Mouse (Mus musculus) adrenal gland, adult 8-10 months (tissue): Measurements from ENCODE around the gene Agt. TPM values are rescaled to one million over a fixed set of nuclear protein-coding genes. Genes with fewer than 3 reads are reported as not detected.

ENCODE experiments used
- DNase-seq: peaks from one replicate; pipeline ENCODE4 v3.0.0; 2022
- total RNA-seq, 4 experiments: library from RNA; stranded (reverse); gene quantifications; 2 replicates each; pipeline ENCODE4 v1.2.4; 2022

Gene Agt
- total RNA-seq, 4 experiments from 2014 or later = 0.49 to 8.0 (median 4.0) TPM

- no peak for DNase-seq
Measured at GRCm38 (mm10) chr8:124551011-124551661, 18.4 kb downstream of the Agt start.

- no peak for DNase-seq
Measured at GRCm38 (mm10) chr8:124548187-124548586, 21.3 kb downstream of the Agt start.

- no peak for DNase-seq
Measured at GRCm38 (mm10) chr8:124547269-124547668, 22.2 kb downstream of the Agt start.

GRCm38 (mm10) chr8:124546815-124547214, 22.7 kb downstream of the Agt start:
- no peak for DNase-seq

GRCm38 (mm10) chr8:124546371-124546770, 23.1 kb downstream of the Agt start:
- DNase-seq = no peak

GRCm38 (mm10) chr8:124543272-124543671, 26.2 kb downstream of the Agt start:
- no peak for DNase-seq

GRCm38 (mm10) chr8:124542001-124542400, 27.5 kb downstream of the Agt start:
- DNase-seq = no peak

GRCm38 (mm10) chr8:124540906-124541305, 28.6 kb downstream of the Agt start:
- DNase-seq = no peak

- no peak for DNase-seq
Measured at GRCm38 (mm10) chr8:124535451-124535850, 34.1 kb downstream of the Agt start.

GRCm38 (mm10) chr8:124532626-124533025, 36.9 kb downstream of the Agt start:
- DNase-seq = no peak

GRCm38 (mm10) chr8:124530996-124531395, 38.5 kb downstream of the Agt start:
- DNase-seq = no peak

- DNase-seq = no peak
Measured at GRCm38 (mm10) chr8:124530556-124530955, 39.0 kb downstream of the Agt start.

- no peak for DNase-seq
Measured at GRCm38 (mm10) chr8:124530076-124530475, 39.4 kb downstream of the Agt start.

- no peak for DNase-seq
Measured at GRCm38 (mm10) chr8:124526261-124526660, 43.2 kb downstream of the Agt start.

GRCm38 (mm10) chr8:124521946-124522345, 47.6 kb downstream of the Agt start:
- no peak for DNase-seq

GRCm38 (mm10) chr8:124520249-124521080, 49.0 kb downstream of the Agt start, which contains the start of gene Cog2:
Gene Cog2, plus strand, starts transcription at chr8:124520767.
- peak; percentile 84 for DNase-seq

- no peak for DNase-seq
Measured at GRCm38 (mm10) chr8:124517142-124517541, 52.4 kb downstream of the Agt start.

- DNase-seq = no peak
Measured at GRCm38 (mm10) chr8:124516525-124516924, 53.0 kb downstream of the Agt start.

- DNase-seq = no peak
Measured at GRCm38 (mm10) chr8:124516039-124516438, 53.5 kb downstream of the Agt start.

GRCm38 (mm10) chr8:124509156-124509555, 60.4 kb downstream of the Agt start:
- no peak for DNase-seq

GRCm38 (mm10) chr8:124508321-124508695, 61.2 kb downstream of the Agt start:
- DNase-seq = no peak

- no peak for DNase-seq
Measured at GRCm38 (mm10) chr8:124507572-124508320, 61.8 kb downstream of the Agt start.
